Mouse (Mus musculus) cerebellum, adult 2 months (tissue): Measurements from ENCODE around the gene Cryzl1.

ENCODE experiments used
- CTCF ChIP-seq: fragments of 200-500 bp; IDR thresholded peaks from 2 replicates; pipeline ENCODE4 v1.5.1; 2011; ENCODE audit warnings: low read depth, mild to moderate bottlenecking, control low read depth, low read length, moderate library complexity, borderline replicate concordance; ENCODE audit not compliant: insufficient read depth
- POLR2A ChIP-seq: fragments of 200-500 bp; IDR thresholded peaks from 2 replicates; pipeline ENCODE4 v1.6.1; 2011; ENCODE audit warnings: low read length, control low read depth, borderline replicate concordance; ENCODE audit not compliant: insufficient read depth

DNA sequence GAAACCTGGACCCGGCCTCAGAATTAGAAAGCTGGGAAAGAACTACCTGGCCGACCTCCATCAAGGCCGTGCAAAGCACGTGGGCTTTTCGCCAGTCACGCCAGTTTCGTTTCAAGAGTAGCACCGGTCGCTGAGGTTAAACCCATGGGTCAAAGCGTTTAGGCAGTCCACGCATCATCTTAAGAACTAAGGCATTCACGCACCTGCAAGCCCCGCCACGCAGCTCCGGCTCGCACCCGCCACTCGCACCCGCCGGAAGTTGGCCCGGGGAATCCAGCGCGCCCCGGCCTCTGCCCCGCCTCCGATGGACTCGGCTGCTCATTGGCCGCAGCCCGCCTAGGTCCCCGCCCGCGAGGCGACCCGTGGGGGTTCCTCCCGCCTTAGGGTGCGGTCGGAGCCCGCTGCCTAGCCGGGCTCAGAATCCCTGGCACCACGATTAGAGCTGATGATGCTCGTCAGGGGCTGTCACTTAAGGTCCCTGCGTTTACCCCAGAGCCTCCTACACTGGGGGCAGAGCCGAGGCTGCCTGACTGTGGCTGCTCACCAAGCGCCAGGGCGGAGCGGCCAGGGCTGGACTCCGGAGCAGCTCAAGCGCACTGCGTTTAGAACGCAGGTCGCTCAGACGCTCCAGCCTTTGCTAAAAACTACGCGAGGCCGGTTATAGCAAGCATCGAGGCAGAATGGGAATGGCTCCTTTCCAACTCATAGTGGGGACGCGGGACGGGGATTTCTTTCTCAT is 81.9 kb downstream of the Cryzl1 start, which contains the start of gene Gart:
- TF ChIP-seq CTCF, result no peak
- peak; percentile 98 for TF ChIP-seq POLR2A
